Mouse (Mus musculus) midbrain, embryonic 14.5 days (tissue): Measurements from ENCODE around the gene BC035947. TPM values are rescaled to one million over a fixed set of nuclear protein-coding genes. Genes with fewer than 3 reads are reported as not detected.
"Not testable (repeated sequence)": the region's sequence is repeated elsewhere in the genome, so short reads cannot be mapped to it uniquely, and the experiment has no call there.

Experiments
- ATAC-seq: fragments of 200-750 bp; cut with Nextera tagmentation; 2 replicates; pipeline ENCODE4 v1.8.0; 2017; ENCODE audit warnings: moderate number of reproducible peaks, moderate library complexity; ENCODE audit not compliant: low FRiP score, low TSS enrichment
- DNase-seq: peaks from one replicate; pipeline ENCODE4 v3.0.0-alpha.2; 2015
- H3K27ac ChIP-seq: fragments of 300-500 bp; sonication (generic); replicated peaks from 2 replicates; pipeline ENCODE4 v1.5.1; 2014; ENCODE audit warnings: mild to moderate bottlenecking, low read depth, low read length, moderate library complexity
- H3K27me3 ChIP-seq: fragments of 300-500 bp; sonication (generic); 2 replicates; pipeline ENCODE4 v1.6.1; 2014; ENCODE audit warnings: low read length, control low read depth, mixed read lengths; ENCODE audit not compliant: control insufficient read depth, insufficient read depth
- H3K36me3 ChIP-seq: fragments of 300-500 bp; sonication (generic); 2 replicates; pipeline ENCODE4 v1.6.1; 2014; ENCODE audit warnings: low read length, control low read depth; ENCODE audit not compliant: control insufficient read depth, insufficient read depth
- H3K4me1 ChIP-seq: fragments of 300-500 bp; sonication (generic); 2 replicates; pipeline ENCODE4 v1.6.1; 2014; ENCODE audit warnings: mild to moderate bottlenecking, antibody characterized with exemption, low read length, control low read depth; ENCODE audit not compliant: control insufficient read depth, insufficient read depth
- H3K4me2 ChIP-seq: fragments of 300-500 bp; sonication (generic); 2 replicates; pipeline ENCODE4 v1.6.1; 2014; ENCODE audit warnings: mild to moderate bottlenecking, low read length, moderate library complexity
- H3K4me3 ChIP-seq: fragments of 300-500 bp; sonication (generic); replicated peaks from 2 replicates; pipeline ENCODE4 v1.5.1; 2014; ENCODE audit warnings: low read depth, low read length
- H3K9ac ChIP-seq: fragments of 300-500 bp; sonication (generic); replicated peaks from 2 replicates; pipeline ENCODE4 v1.6.1; 2014; ENCODE audit warnings: mild to moderate bottlenecking, low read length, moderate library complexity
- H3K9me3 ChIP-seq: fragments of 300-500 bp; sonication (generic); 2 replicates; pipeline ENCODE4 v1.6.1; 2016; ENCODE audit warnings: low read length, control low read depth, mixed read lengths; ENCODE audit not compliant: control insufficient read depth
- WGBS: fragments of 180-500 bp; shearing (Covaris S2); extraction: QIAGEN DNeasy Blood & Tissue Kit; methylation state at CpG from one replicate; pipeline ENCODE4 v1.1.7; 2014; 5-methylcytosine and 5-hydroxymethylcytosine counted together
- polyA plus RNA-seq: library from polyadenylated mRNA; unstranded; fragments of >200 nt; fragmentation: Nextera tagmentation; extraction: Ambion mirVana; gene quantifications from 2 replicates; pipeline ENCODE4 v1.2.1, GENCODE M21; 2014

Gene BC035947
- polyA plus RNA-seq, result 0.81 and 1.2 TPM in 2 replicates

- peak within 1 kb of the TSS; percentile 30 for H3K4me3 ChIP-seq
- DNase-seq (peak; percentile 63), ATAC-seq (peak; percentile 55; the same call in 1 of the 2 replicates)
- H3K4me2 ChIP-seq, result peak within 1 kb of the TSS; percentile 57
- H3K36me3 ChIP-seq, result no peaks in the 10 kb centered on the region
- H3K9ac ChIP-seq, result peak within 1 kb of the TSS; percentile 49
- WGBS, result 3% methylated on average over 25 of the region's 25 CpGs
- H3K4me1 ChIP-seq, result peaks cover 6% of the 10 kb centered on the region; the same call in 1 of the 2 replicates
- no peaks in the 10 kb centered on the region for H3K27me3 ChIP-seq
- H3K9me3 ChIP-seq, result no peaks in the 10 kb centered on the region
- no peak within 1 kb of the TSS for H3K27ac ChIP-seq
Observed at GRCm38 (mm10) chr1:78511621-78512160, at the start of gene BC035947. BC035947 (minus strand) TSS chr1:78512158.

GRCm38 (mm10) chr1:78554012-78554666, 42.2 kb upstream of the BC035947 start:
- H3K4me1 ChIP-seq, result no peaks in the 10 kb centered on the region
- DNase-seq (no peak), ATAC-seq (no peak)
- no peaks in the 10 kb centered on the region for H3K36me3 ChIP-seq
- no peak overlapping the region for H3K9ac ChIP-seq
- H3K4me2 ChIP-seq, result no peak overlapping the region
- WGBS, result 84% methylated on average over 8 of the region's 8 CpGs
- no peak overlapping the region for H3K27ac ChIP-seq
- H3K27me3 ChIP-seq, result no peaks in the 10 kb centered on the region
- H3K4me3 ChIP-seq, result no peak overlapping the region
- H3K9me3 ChIP-seq, result no peaks in the 10 kb centered on the region

- WGBS, result 54% methylated on average over 6 of the region's 6 CpGs
- Histone ChIP-seq H3K4me2 (no peak overlapping the region), H3K36me3 (no peaks in the 10 kb centered on the region), H3K9me3 (no peaks in the 10 kb centered on the region), H3K27ac (no peak overlapping the region), H3K4me3 (no peak overlapping the region), H3K9ac (no peak overlapping the region), H3K4me1 (no peaks in the 10 kb centered on the region), H3K27me3 (no peaks in the 10 kb centered on the region)
- ATAC-seq, result no peak
- no peak for DNase-seq
Observed at GRCm38 (mm10) chr1:78548961-78549360, 37.0 kb upstream of the BC035947 start.

GRCm38 (mm10) chr1:78546258-78546657, 34.3 kb upstream of the BC035947 start:
- no peak overlapping the region for H3K4me2 ChIP-seq
- no peak overlapping the region for H3K4me3 ChIP-seq
- DNase-seq (no peak), ATAC-seq (no peak)
- WGBS, result 90% methylated on average over 9 of the region's 9 CpGs
- H3K4me1 ChIP-seq, result no peaks in the 10 kb centered on the region
- no peaks in the 10 kb centered on the region for H3K27me3 ChIP-seq
- no peak overlapping the region for H3K9ac ChIP-seq
- no peaks in the 10 kb centered on the region for H3K36me3 ChIP-seq
- H3K27ac ChIP-seq, result no peak overlapping the region
- H3K9me3 ChIP-seq, result no peaks in the 10 kb centered on the region

- not testable (repeated sequence) for H3K9ac ChIP-seq, H3K4me1 ChIP-seq, H3K4me3 ChIP-seq, H3K9me3 ChIP-seq, H3K27me3 ChIP-seq, DNase-seq, ATAC-seq, H3K27ac ChIP-seq, H3K4me2 ChIP-seq, H3K36me3 ChIP-seq
- WGBS, result 78% methylated on average over 1 of the region's 1 CpGs
Observed at GRCm38 (mm10) chr1:78543631-78544030, 31.7 kb upstream of the BC035947 start.

- no peak overlapping the region for H3K4me3 ChIP-seq
- DNase-seq (no peak), ATAC-seq (no peak)
- H3K4me2 ChIP-seq, result no peak overlapping the region
- H3K9ac ChIP-seq, result no peak overlapping the region
- H3K27ac ChIP-seq, result no peak overlapping the region
- H3K9me3 ChIP-seq, result no peaks in the 10 kb centered on the region
- no peaks in the 10 kb centered on the region for H3K27me3 ChIP-seq
- H3K4me1 ChIP-seq, result no peaks in the 10 kb centered on the region; the same call in 1 of the 2 replicates
- WGBS, result 72% methylated on average over 6 of the region's 6 CpGs
- H3K36me3 ChIP-seq, result no peaks in the 10 kb centered on the region
Observed at GRCm38 (mm10) chr1:78539166-78539565, 27.2 kb upstream of the BC035947 start.

GRCm38 (mm10) chr1:78538396-78538795, 26.4 kb upstream of the BC035947 start:
- Histone ChIP-seq H3K4me3 (no peak overlapping the region), H3K36me3 (no peaks in the 10 kb centered on the region), H3K27ac (no peak overlapping the region), H3K9me3 (no peaks in the 10 kb centered on the region), H3K4me2 (peak overlapping the region; percentile 59), H3K4me1 (no peaks in the 10 kb centered on the region; the same call in 1 of the 2 replicates), H3K9ac (no peak overlapping the region), H3K27me3 (no peaks in the 10 kb centered on the region)
- peak; percentile 18 for DNase-seq
- no peak for ATAC-seq
- 51% methylated on average over 5 of the region's 5 CpGs for WGBS

- ATAC-seq, result peak; percentile 85
- Histone ChIP-seq H3K9me3 (no peaks in the 10 kb centered on the region), H3K4me2 (peak overlapping the region; percentile 59), H3K27me3 (no peaks in the 10 kb centered on the region), H3K4me3 (peak overlapping the region; percentile 27), H3K27ac (peak overlapping the region; percentile 60), H3K36me3 (no peaks in the 10 kb centered on the region), H3K4me1 (no peaks in the 10 kb centered on the region; the same call in 1 of the 2 replicates), H3K9ac (peak overlapping the region; percentile 39; the same call in 1 of the 2 replicates)
- peak; percentile 77 for DNase-seq
- 9% methylated on average over 16 of the region's 16 CpGs for WGBS
Observed at GRCm38 (mm10) chr1:78537494-78538010, 25.6 kb upstream of the BC035947 start.
